Mouse (Mus musculus): ENCODE measurements around the gene Foxp2. TPM values are rescaled to one million over a fixed set of nuclear protein-coding genes. Genes with fewer than 3 reads are reported as not detected.
A peak's percentile ranks its signal among the peaks of the same experiment; 100 is the strongest.

Gene Foxp2
- polyA plus RNA-seq, 1 experiment from 2014 or later: 85.7 TPM

- Histone ChIP-seq H3K4me2 (no peak overlapping the region), H3K36me3 (ENCODE audit: insufficient read depth) (no peaks in the 10 kb centered on the region), H3K27ac (ENCODE audit: low read depth) (no peak overlapping the region), H3K9me3 (ENCODE audit: low read depth, low read length) (no peaks in the 10 kb centered on the region), H3K4me3 (ENCODE audit: low read depth, low read length) (no peak overlapping the region), H3K4me1 (ENCODE audit: insufficient read depth) (no peaks in the 10 kb centered on the region), H3K9ac (no peak overlapping the region), H3K27me3 (ENCODE audit: insufficient read depth, low read length) (no peaks in the 10 kb centered on the region)
- DNase-seq (no peak), ATAC-seq (ENCODE audit: insufficient read depth) (no peak)
- 97% methylated on average over 1 of the region's 1 CpGs for WGBS
- TF ChIP-seq CTCF (IDR thresholded peaks at IDR 0.05; ENCODE audit: low read depth): no peak
These were observed 200.4 kb downstream of the Foxp2 start for GRCm38 (mm10) chr6:15101548-15101947.

- Histone ChIP-seq H3K27ac (ENCODE audit: low read depth) (no peak overlapping the region), H3K9ac (no peak overlapping the region), H3K4me3 (ENCODE audit: low read depth, low read length) (no peak overlapping the region), H3K27me3 (ENCODE audit: insufficient read depth, low read length) (no peaks in the 10 kb centered on the region), H3K4me1 (ENCODE audit: insufficient read depth) (no peaks in the 10 kb centered on the region), H3K9me3 (ENCODE audit: low read depth, low read length) (no peaks in the 10 kb centered on the region), H3K4me2 (no peak overlapping the region), H3K36me3 (ENCODE audit: insufficient read depth) (no peaks in the 10 kb centered on the region)
- TF ChIP-seq CTCF (IDR thresholded peaks at IDR 0.05; ENCODE audit: low read depth): peak; percentile 25; the same call in 1 of the 2 replicates
- 52% methylated on average over 5 of the region's 5 CpGs for WGBS
- DNase-seq: peak; percentile 17
- no peak for ATAC-seq (ENCODE audit: insufficient read depth)
These were observed 219.8 kb downstream of the Foxp2 start for GRCm38 (mm10) chr6:15120916-15121315.

GRCm38 (mm10) chr6:15121339-15121738 lies 220.2 kb downstream of the Foxp2 start:
- TF ChIP-seq CTCF (IDR thresholded peaks at IDR 0.05; ENCODE audit: low read depth): no peak
- Histone ChIP-seq H3K4me3 (ENCODE audit: low read depth, low read length) (no peak overlapping the region), H3K4me2 (no peak overlapping the region), H3K9me3 (ENCODE audit: low read depth, low read length) (no peaks in the 10 kb centered on the region), H3K9ac (no peak overlapping the region), H3K36me3 (ENCODE audit: insufficient read depth) (no peaks in the 10 kb centered on the region), H3K4me1 (ENCODE audit: insufficient read depth) (no peaks in the 10 kb centered on the region), H3K27ac (ENCODE audit: low read depth) (no peak overlapping the region), H3K27me3 (ENCODE audit: insufficient read depth, low read length) (no peaks in the 10 kb centered on the region)
- DNase-seq (no peak), ATAC-seq (ENCODE audit: insufficient read depth) (no peak)

DNA sequence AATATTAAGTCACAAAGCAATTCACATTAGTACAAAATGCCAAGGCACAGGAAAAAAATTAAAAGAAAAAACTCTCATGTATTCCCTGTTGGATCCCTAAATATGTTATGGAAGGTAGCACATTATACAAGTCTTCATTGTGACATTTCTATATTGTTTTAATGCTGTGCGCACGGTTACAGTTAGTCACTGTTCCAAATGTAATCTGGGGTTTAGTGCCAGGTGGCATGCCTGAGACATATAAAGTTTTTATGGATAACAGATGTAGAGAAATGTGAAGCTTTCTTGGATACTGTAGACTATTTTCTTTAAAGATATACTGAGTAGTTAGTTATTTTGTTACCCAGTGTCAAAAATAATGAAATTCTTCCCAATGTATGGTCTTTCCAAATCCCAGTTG lies 229.0 kb downstream of the Foxp2 start:
- H3K4me3 ChIP-seq (ENCODE audit: low read depth, low read length): no peak overlapping the region
- H3K9ac ChIP-seq: no peak overlapping the region
- H3K27me3 ChIP-seq (ENCODE audit: insufficient read depth, low read length): no peaks in the 10 kb centered on the region
- H3K36me3 ChIP-seq (ENCODE audit: insufficient read depth): no peaks in the 10 kb centered on the region
- no peaks in the 10 kb centered on the region for H3K9me3 ChIP-seq (ENCODE audit: low read depth, low read length)
- 84% methylated on average over 2 of the region's 2 CpGs for WGBS
- no peak overlapping the region for H3K4me2 ChIP-seq
- DNase-seq (no peak), ATAC-seq (ENCODE audit: insufficient read depth) (no peak)
- TF ChIP-seq CTCF (IDR thresholded peaks at IDR 0.05; ENCODE audit: low read depth): no peak
- no peaks in the 10 kb centered on the region for H3K4me1 ChIP-seq (ENCODE audit: insufficient read depth)
- no peak overlapping the region for H3K27ac ChIP-seq (ENCODE audit: low read depth)

- no peak for TF ChIP-seq CTCF (IDR thresholded peaks at IDR 0.05; ENCODE audit: low read depth)
- Histone ChIP-seq H3K27me3 (ENCODE audit: insufficient read depth, low read length) (no peaks in the 10 kb centered on the region), H3K9me3 (ENCODE audit: low read depth, low read length) (no peaks in the 10 kb centered on the region), H3K4me2 (no peak overlapping the region), H3K4me1 (ENCODE audit: insufficient read depth) (no peaks in the 10 kb centered on the region), H3K9ac (no peak overlapping the region), H3K4me3 (ENCODE audit: low read depth, low read length) (no peak overlapping the region), H3K27ac (ENCODE audit: low read depth) (no peak overlapping the region), H3K36me3 (ENCODE audit: insufficient read depth) (no peaks in the 10 kb centered on the region)
- ATAC-seq (ENCODE audit: insufficient read depth): no peak
- WGBS: 82% methylated on average over 1 of the region's 1 CpGs
- DNase-seq: no peak
These were observed 240.9 kb downstream of the Foxp2 start for GRCm38 (mm10) chr6:15142094-15142493.

- ATAC-seq (ENCODE audit: insufficient read depth) (no peak), DNase-seq (no peak)
- no peak overlapping the region for H3K27ac ChIP-seq (ENCODE audit: low read depth)
- no peaks in the 10 kb centered on the region for H3K27me3 ChIP-seq (ENCODE audit: insufficient read depth, low read length)
- no peak for TF ChIP-seq CTCF (IDR thresholded peaks at IDR 0.05; ENCODE audit: low read depth)
- H3K4me2 ChIP-seq: no peak overlapping the region
- no peak overlapping the region for H3K9ac ChIP-seq
- 74% methylated on average over 3 of the region's 3 CpGs for WGBS
- no peaks in the 10 kb centered on the region for H3K9me3 ChIP-seq (ENCODE audit: low read depth, low read length)
- no peak overlapping the region for H3K4me3 ChIP-seq (ENCODE audit: low read depth, low read length)
- H3K4me1 ChIP-seq (ENCODE audit: insufficient read depth): no peaks in the 10 kb centered on the region
- H3K36me3 ChIP-seq (ENCODE audit: insufficient read depth): no peaks in the 10 kb centered on the region
These were observed 250.5 kb downstream of the Foxp2 start for GRCm38 (mm10) chr6:15151619-15152018.

GRCm38 (mm10) chr6:15163508-15164053 lies 262.4 kb downstream of the Foxp2 start:
- 75% methylated on average over 2 of the region's 2 CpGs for WGBS

GRCm38 (mm10) chr6:15176754-15177153 lies 275.6 kb downstream of the Foxp2 start:
- ATAC-seq (ENCODE audit: insufficient read depth): no peak
- Histone ChIP-seq H3K36me3 (ENCODE audit: insufficient read depth) (no peaks in the 10 kb centered on the region), H3K9me3 (ENCODE audit: low read depth, low read length) (no peaks in the 10 kb centered on the region), H3K4me1 (ENCODE audit: insufficient read depth) (no peaks in the 10 kb centered on the region), H3K27ac (ENCODE audit: low read depth) (no peak overlapping the region), H3K4me3 (ENCODE audit: low read depth, low read length) (no peak overlapping the region), H3K9ac (no peak overlapping the region), H3K27me3 (ENCODE audit: insufficient read depth, low read length) (no peaks in the 10 kb centered on the region), H3K4me2 (no peak overlapping the region)
- no peak for DNase-seq
- peak; percentile 40; the same call in 1 of the 2 replicates for TF ChIP-seq CTCF (IDR thresholded peaks at IDR 0.05; ENCODE audit: low read depth)

More at GRCm38 (mm10) chr6:15163508-15164053, 262.4 kb downstream of the Foxp2 start:
- Histone ChIP-seq H3K27me3 (ENCODE audit: insufficient read depth, low read length) (no peaks in the 10 kb centered on the region), H3K4me2 (no peak overlapping the region), H3K27ac (ENCODE audit: low read depth) (no peak overlapping the region), H3K4me1 (ENCODE audit: insufficient read depth) (no peaks in the 10 kb centered on the region), H3K9me3 (ENCODE audit: low read depth, low read length) (no peaks in the 10 kb centered on the region), H3K36me3 (ENCODE audit: insufficient read depth) (peaks cover 4% of the 10 kb centered on the region; the same call in 1 of the 2 replicates), H3K9ac (no peak overlapping the region), H3K4me3 (ENCODE audit: low read depth, low read length) (no peak overlapping the region)
- no peak for ATAC-seq (ENCODE audit: insufficient read depth)
- peak; percentile 53 for DNase-seq
- peak; percentile 53 for TF ChIP-seq CTCF (IDR thresholded peaks at IDR 0.05; ENCODE audit: low read depth)
